Mouse (Mus musculus): Measurements from ENCODE around the gene Epb41l5.
A peak's percentile ranks its signal among the peaks of the same experiment; 100 is the strongest.

Gene Epb41l5

DNA sequence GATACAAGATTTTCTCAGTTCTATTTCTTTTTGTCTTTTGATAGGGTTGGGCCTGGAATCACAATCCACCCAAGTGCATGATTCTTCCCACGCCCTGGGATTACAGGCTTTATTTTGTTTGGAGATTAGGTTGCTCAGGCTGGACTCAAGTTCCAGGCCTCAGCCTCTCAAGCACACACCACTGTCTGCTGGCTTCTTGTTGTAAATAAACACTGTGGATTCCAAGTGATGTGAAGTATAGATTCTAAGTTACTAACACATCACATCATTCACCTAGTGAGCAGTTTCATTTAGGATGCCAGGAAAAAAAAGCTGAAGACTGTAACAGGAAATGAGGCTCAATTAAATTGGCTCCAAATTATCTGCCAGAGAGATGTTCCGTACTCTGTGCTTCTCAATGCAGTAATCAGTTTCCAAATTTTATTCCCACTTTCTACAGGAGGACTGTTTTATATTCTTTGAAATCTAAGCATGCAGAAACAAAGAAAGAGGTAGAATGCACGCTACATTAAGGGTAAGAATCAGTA lies 51.8 kb downstream of the Epb41l5 start:
- DNase-seq (ENCODE audit: low read depth, low spot score): no peak

DNA sequence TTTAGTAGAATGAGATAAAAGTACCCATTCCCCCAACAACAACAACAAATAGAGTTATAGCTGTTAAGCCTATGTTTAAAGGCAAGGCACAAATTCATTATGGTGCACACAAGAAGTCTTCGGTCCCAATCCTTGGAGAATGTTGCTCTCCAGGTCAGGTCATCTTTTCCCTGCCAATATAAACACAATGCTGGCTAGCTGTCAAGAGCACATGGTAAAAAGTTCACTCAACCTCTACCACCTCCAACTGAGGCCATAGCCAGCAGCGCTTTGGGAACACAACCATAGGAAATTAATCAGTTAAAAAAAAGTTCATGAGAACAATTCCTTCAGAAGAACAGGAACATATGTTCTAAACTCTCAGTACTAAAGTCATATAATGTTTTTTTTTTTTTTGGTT lies 58.8 kb downstream of the Epb41l5 start:
- DNase-seq (ENCODE audit: low read depth, low spot score): no peak

DNA sequence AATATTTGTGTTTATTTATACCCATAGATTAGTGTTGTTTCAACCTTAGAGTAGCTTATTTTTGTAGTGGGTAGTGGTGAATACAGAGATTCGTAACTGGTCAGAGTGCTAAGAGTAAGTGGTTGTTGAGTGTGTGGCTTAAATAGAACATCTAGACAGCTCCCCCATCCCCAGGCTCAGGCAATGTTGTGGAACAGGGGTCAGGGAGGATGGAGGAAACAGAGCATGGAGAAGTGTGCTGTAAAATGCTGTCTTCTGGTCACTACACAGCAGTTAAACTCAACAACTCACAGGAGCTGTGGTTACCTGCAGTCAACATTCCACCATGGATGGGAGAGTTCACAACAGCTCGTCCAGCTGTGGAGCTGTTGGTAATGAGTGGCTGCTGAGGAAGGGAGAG lies 63.8 kb downstream of the Epb41l5 start:
- no peak for DNase-seq (ENCODE audit: low read depth, low spot score)

DNA sequence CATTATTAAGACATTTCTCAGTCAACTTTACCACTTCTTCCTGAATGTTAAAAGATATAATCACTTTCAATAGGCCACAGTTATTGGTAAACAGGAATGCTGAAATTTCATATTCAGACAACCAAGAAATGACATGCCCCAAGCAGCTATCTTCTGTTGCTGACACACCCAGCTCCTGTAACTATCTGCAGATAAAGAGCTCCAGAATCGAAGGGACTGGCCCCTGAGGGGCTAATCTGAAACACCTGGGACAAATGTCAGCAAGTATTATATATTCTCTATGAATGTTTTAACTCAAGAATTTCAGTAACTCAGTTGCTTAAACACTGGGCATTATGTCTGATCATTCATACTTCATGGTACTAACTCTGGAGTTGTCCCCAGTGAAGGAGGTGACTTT lies 78.7 kb downstream of the Epb41l5 start:
- DNase-seq (ENCODE audit: low read depth, low spot score): no peak

DNA sequence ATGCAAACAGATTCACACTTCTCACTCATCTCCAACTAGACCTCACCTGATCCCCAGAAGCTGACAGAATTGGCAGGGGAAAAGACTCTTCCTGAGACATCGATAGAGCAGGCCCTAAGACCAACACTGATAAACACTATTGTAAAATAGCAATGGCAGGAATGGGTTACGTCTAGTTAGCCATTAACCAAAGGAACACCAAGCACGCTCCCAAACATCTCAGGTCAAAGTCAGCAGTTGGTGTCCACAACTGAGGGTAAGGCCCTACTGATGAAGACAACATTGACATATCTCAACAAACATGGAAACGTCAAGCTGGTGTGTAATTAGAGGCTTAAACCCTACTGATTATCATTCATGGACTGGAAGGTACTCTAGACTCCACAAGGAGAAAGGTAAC lies 83.3 kb downstream of the Epb41l5 start:
- no peak for DNase-seq (ENCODE audit: low read depth, low spot score)

DNA sequence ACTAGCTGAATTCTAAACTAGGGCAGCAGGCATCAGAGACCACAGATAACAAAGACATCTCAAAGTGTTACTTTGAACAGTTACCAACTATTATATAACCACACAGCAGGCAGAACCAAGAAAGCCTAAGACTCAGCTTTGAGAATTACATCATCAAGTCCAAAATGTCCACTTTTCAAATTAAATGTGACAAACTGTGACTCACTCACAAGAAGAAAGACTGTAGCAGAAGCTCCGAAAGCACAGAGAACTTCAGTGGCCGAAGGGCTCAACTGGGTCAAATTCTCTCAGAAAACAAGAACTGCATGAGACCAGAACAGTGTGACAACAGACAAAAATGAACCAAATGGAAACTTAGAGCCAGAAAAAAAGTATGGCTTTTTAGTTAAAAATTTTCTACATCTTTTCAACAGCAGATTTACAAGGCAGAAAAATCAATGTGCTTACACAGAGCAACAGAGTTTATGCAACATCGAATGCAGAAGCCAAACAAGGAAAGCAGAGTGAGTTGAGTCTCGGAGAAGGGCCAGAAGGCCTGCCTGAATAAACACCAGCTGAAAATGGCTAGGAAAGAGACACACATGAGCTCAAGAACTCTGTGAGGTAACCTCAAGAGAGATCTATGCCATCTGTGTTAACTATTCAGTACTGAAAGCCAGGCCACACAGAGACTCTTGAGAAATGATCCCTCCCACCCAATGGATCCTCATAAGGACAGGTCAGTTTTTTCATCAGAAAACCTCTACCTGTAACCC lies 91.0 kb downstream of the Epb41l5 start:
- DNase-seq (ENCODE audit: low read depth, low spot score): no peak

DNA sequence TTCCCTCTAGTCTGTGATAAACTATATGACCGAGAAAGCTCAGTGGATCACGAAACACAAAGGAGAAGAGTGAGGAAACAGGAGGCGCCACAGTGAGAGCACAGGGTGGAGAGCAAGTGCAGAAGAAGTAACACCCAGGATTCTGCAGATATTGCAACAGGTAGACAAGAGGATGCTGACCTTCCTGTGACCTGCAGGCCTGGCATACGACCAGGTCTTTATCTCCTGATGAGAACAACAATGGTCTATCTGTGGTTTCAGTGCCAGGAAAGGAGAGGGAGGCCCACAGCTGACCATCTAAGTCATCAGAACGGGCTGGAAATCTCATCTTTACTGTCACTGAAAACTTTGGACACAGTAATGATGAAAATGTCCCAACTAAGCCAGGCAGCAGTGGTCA lies 93.1 kb downstream of the Epb41l5 start:
- DNase-seq (ENCODE audit: low read depth, low spot score): no peak

DNA sequence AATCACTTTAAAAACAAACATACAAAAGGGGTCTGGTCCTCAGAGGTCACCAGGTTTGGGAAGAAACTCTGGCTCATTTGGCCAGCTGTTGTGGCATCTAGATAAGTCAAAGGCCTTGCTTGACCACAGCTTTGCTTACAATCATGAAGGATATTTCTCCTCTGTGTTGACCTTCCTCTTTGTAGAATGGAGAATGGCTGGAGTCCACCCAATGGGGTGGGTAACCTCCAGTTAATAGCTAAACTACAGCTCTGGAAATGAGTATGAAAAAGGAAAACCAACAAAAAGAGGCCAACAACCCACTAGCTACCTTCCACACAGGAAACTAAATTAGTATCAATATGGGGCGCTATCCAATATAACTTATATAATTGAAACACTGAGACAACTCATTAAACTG lies 97.1 kb downstream of the Epb41l5 start:
- no peak for DNase-seq (ENCODE audit: low read depth, low spot score)

DNA sequence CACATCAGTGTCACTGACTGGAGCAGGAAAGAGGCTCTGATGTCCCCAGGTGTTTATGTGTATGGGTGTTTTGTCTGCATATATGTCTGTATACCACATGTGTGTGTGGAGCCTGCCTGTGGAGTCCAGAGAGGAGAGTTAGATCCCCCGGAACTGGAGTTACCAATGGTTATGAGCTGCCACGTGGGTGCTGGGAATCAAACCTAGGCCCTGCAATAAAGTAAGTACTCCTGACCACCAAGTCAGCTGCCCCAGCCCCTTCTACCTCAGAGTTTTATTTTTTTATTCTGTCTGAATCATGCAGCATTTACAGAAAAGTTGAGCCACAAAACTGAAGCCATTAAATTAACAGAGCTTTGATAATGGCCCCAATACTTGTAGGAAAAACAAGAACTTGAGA lies 98.7 kb downstream of the Epb41l5 start:
- no peak for DNase-seq (ENCODE audit: low read depth, low spot score)

DNA sequence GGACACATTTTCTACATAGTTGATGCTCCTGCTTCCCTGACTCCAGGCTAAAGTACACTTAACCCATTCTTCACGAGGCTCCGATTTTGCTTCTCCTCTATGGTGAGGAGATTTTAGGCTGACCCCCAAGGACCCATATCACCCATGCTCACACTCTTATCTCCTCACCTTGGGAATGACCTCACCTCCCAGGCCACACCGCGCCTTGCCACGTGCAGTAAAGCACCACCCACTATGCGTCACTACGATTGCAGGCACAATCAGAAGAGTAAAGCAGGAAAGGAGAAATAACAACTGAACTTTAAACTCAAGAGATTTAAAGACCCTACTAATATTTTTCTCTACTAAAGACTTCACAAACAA lies 99.5 kb downstream of the Epb41l5 start:
- DNase-seq (ENCODE audit: low read depth, low spot score): no peak

DNA sequence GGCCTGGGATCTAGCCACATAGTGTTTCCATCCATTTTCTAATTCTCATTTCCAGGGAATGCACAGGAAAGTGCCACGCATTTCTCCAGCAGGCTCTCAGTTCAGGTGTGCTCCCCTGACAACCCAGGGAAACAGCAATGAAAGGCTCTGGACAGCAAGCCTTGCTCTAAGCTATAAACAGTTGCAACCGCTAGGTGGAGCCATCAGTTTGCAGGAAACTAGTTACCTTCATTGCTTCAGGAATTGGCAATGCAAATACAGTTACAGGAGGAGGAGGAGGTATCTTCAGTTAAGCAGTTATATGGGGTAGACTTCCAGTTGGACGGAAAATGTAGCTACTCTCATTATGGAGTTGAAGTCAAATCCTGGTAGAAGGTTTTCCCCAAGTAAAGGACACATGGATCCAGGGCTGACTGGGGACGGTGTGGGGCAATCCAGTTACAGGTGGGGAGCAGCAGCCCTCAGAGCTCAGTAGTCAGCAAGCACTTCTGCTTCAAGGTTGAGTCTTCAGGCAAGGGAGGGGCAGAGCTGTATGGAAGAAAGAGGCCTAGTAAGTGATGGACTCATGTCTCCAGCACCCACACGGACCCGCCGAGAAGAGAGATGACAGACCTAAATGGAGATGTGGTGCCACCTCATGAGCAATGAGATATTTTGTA lies 100.0 kb downstream of the Epb41l5 start:
- DNase-seq (ENCODE audit: low read depth, low spot score): peak; percentile 32

DNA sequence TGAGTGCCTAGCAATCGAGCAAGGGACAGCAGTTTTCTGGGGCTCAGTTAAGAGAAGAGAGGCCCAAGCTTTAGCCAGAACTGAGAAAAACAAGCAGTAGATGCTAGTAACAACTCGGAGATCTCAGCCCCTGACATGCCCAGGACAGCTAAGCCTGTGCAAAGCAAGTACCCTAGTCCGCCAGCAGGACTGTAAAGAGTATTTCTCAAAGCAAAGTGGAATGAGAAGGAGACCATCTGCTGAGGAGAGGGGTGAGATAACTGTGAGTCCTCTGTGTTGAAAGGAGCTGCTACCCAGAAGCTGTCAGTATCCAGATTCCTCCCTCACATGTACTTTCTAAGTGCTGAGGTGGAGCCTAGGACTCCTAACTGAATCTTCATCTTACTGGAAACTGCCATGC lies 102.3 kb downstream of the Epb41l5 start:
- DNase-seq (ENCODE audit: low read depth, low spot score): no peak

DNA sequence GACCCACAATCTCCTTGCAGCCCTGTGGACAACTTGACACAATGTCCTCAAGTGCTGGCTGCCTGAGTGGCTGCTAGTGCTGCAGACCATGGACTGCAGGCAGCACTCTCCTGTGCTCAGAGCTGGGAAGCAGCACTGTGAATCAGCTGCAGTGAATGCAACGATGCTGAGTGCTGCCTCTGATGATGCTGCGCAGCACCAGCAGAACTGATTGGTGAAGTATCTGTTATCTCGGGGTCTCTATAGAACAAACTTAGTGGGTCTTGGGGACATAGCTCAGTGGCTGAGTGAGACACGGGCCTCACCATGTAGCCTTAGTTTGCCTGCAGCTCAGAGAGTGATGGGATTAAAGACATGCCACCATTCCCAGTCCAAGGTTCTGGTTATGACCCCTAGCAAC lies 103.1 kb downstream of the Epb41l5 start:
- no peak for DNase-seq (ENCODE audit: low read depth, low spot score)

DNA sequence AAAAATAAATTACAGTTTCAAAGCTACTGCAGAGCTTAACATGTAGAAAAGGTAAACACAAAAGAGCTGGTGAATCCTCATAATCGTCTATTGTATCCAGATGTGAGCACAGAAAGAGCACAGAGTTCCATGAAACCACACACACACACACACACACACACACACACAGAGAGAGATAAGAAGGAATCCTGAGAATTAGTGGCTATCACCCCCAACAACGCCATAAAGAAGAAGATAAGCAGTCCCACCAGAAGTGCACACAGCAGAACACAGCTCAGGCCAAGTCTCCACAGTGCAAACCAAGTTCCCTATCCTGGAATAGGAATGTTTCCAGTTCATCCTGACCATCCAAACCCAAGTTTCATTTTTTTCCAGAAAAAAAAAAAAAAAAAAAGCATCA lies 103.6 kb downstream of the Epb41l5 start:
- no peak for DNase-seq (ENCODE audit: low read depth, low spot score)

DNA sequence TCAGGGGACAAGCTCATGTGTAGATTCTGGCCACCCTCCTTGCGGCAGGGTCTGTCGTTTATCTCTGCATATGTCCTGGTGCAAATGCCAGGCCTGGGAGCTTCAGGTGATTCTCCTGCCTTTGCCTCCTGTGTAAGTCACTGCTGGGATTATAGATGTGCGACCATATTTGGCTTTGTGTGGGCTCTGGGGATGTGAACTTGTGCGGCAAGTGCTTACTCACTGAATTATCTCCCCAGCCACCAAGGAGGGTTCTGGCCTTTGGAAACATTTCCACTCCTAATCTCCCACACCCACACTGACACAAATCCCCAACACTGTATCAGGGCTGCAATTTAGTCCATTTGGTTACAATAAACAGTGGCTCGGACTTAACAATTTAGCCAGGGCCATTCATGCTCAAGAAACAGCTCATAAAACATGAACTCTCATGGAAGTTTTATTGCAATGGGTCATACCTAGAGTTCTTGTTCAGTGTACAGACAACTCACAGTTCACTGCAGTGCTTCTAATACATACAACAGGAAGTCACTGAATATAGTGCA lies 104.1 kb downstream of the Epb41l5 start:
- no peak for DNase-seq (ENCODE audit: low read depth, low spot score)

DNA sequence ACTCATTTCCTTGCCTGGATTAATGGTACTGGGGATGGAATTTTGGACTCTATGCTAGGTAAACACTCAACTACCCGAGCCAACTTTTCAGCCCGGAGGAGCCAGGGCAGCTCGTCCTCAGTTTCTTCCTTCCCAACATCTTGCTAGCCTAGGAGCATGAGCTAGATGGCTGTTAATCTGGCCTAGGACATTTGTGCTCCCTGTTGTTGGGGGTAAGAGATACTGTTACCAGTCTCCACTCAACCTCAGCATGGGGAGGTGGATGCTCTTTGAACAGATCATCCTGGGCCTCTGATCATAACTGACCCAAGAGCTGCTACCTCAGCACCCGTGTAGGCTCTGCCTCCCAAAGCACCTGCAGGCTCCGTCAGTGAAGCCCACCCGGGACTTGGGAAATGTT lies 105.5 kb downstream of the Epb41l5 start:
- DNase-seq (ENCODE audit: low read depth, low spot score): no peak

DNA sequence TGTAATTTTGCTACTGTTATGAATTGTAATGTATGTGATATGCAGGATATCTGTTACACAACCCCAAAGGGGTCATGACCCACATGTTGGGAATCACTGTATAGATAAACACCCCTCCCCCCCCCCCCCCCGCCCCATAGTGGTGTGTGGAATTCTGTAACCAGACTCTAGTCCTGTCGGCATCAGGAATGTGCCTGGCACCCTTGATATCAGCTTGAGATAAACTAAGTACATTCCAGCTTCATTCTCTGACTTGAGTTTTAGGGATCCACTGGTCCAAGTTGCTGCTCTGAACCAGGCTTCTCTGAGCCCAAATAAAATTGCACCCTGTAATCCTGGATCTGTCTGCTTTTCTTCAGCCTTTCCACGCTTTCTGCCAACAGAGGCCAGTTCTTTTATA lies 107.2 kb downstream of the Epb41l5 start:
- DNase-seq (ENCODE audit: low read depth, low spot score): no peak

DNA sequence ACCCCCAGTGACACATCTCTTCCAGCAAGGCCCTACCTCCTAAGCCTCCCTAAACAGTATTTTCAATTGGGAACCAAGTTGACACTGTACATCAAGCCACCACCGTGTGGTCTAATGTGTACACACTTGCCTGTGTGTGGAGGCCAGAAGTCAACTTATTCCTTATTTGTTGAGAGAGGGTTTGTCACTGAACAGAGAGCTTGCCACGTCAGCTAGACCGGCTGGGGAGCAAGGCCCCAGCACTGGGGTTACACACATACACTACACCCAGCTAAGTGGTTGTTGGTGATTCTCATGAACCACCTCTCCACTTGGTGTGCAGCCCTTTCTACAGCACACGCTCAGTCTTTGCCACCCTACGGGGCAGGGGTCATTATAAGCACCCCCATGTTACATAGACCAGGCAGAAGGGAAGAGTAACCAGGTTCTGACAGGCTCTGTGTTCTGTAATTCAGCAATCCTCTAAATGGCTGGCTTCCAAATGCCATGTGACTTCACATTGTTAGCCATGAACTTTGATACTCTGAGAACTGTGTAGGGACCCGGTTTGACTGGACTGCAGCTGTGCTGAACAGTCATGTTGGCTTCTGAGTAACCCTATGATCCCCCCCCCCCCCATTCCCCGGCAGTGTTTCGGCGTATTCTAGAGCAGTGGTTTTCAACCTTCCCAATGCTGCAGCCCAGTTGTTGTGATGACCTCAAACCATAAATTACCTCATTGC lies 107.8 kb downstream of the Epb41l5 start:
- DNase-seq (ENCODE audit: low read depth, low spot score): no peak

DNA sequence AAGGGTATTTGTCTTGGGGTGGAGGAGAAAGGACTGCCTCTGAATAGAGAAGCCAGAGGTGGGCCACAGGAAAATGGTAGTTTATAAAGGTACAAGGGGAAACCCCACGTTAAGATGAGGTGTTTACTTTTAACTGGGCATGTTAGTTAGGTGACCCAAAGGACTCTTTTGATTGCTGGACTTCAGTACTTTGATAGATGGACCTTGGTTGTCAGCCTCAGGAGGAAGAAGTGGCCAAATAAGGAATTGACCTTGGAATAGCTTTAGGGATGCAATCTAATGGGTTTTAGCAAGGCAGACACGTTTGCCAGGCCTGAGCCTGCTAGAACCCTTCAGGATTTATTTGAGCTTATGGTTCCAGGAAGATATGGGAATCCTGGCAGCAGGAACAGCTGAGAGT lies 109.5 kb downstream of the Epb41l5 start:
- DNase-seq (ENCODE audit: low read depth, low spot score): no peak

DNA sequence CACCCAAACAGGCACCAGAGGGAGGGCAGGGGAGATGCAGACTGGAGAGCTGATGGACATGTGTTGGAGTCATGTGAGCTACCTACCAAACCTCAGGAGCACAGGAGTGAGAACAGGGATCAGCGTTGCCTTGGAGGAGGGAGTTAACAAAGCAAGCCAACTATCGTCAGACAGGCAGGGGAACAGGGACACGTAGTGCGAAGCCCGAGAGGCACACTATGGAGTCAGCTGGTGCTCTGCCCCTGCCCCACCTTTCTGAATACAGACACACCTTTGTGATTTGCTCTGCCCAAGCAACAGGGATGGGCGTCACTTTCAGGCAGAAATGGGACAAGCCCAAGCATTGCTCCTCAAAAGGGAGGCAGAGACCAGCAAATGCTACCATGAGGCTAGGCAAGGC lies 111.1 kb downstream of the Epb41l5 start:
- DNase-seq (ENCODE audit: low read depth, low spot score): no peak

DNA sequence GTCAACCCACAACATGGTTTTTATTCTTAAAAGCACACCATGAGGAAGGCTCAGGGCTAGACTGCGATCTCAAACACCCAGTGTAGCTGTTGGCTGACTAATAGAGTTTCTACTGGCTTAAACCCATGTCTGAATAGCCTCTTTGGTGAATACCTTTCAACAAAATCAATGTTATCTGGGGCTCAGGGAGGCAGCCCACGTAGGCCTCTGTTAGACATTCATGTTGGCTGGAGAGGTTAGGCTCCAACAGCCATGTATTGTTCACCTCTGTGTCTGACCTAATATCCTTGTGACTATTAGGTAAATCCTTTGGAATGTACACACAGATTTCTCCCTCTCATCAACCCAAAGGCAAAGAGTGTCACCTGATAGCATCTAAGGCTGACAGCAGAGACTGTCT lies 112.7 kb downstream of the Epb41l5 start:
- no peak for DNase-seq (ENCODE audit: low read depth, low spot score)

DNA sequence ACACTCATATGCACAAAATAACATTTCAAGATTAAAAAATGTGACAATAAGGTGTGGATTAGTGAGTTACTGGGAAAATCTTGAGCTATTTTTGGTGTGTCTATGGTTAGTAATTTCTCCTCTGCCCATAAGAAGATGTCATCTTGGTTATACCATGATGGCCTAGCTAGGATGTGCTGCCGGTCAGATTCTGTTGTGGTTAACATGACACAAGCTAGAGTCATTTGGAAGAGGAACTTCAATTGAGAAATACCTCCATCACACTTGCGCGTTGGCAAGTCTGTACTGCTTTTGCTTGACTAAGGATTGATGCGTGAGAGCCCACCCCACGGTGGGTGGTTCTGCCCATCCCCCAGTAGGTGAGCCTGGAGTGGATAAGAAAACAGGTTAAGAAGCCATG lies 114.5 kb downstream of the Epb41l5 start:
- no peak for DNase-seq (ENCODE audit: low read depth, low spot score)

Data from c-Kit-negative CD71-positive TER-119-positive erythroid progenitor cells, embryonic 14.5 days (primary cell).